Mouse (Mus musculus) lung, adult 18-20 months (tissue): ENCODE data around the gene Fbxo47.

Experiments
- DNase-seq, 2 experiments: peaks; one replicate each; pipeline ENCODE4 v3.0.0; 2022; ENCODE audit warnings: mixed read lengths in 2 of 2

Gene Fbxo47

GRCm38 (mm10) chr11:97810970-97811369 lies 73.0 kb downstream of the Fbxo47 start:
- no peak for DNase-seq

GRCm38 (mm10) chr11:97810356-97810755 lies 73.6 kb downstream of the Fbxo47 start:
- DNase-seq: peak; percentile 78 to 86

- DNase-seq: no peak
Measured at GRCm38 (mm10) chr11:97809235-97810121, 74.5 kb downstream of the Fbxo47 start.

GRCm38 (mm10) chr11:97808621-97809234 lies 75.2 kb downstream of the Fbxo47 start:
- no peak for DNase-seq

- peak; percentile 59 to 72 for DNase-seq
Measured at GRCm38 (mm10) chr11:97808093-97808492, 75.9 kb downstream of the Fbxo47 start.

GRCm38 (mm10) chr11:97807626-97808025 lies 76.3 kb downstream of the Fbxo47 start:
- no peak for DNase-seq

GRCm38 (mm10) chr11:97806613-97806964 lies 77.4 kb downstream of the Fbxo47 start:
- no peak for DNase-seq

- DNase-seq: no peak
Measured at GRCm38 (mm10) chr11:97805662-97806612, 78.0 kb downstream of the Fbxo47 start.

GRCm38 (mm10) chr11:97804841-97805661 lies 78.9 kb downstream of the Fbxo47 start:
- DNase-seq: no peak

GRCm38 (mm10) chr11:97803847-97804246 lies 80.1 kb downstream of the Fbxo47 start:
- no peak for DNase-seq
